Mouse (Mus musculus) adrenal gland, adult 2 months (tissue): ENCODE results near the gene Ptpn4. TPM values are rescaled to one million over a fixed set of nuclear protein-coding genes. Genes with fewer than 3 reads are reported as not detected.

Experiments used
- DNase-seq: peaks from one replicate; pipeline ENCODE4 v3.0.0; 2021
- polyA plus RNA-seq: library from polyadenylated mRNA; depleted of rRNA; stranded (reverse); fragments of >200 nt; gene quantifications from 2 replicates; pipeline ENCODE4 v1.2.3, GENCODE M21; 2012
- total RNA-seq, 2 experiments: library from RNA; stranded (reverse); gene quantifications; 2 replicates each; pipeline ENCODE4 v1.2.3; 2021

Ptpn4 gene
- total and polyA plus RNA-seq, 3 experiments, result 4.9 to 40.8 (median 25.6) TPM

DNA sequence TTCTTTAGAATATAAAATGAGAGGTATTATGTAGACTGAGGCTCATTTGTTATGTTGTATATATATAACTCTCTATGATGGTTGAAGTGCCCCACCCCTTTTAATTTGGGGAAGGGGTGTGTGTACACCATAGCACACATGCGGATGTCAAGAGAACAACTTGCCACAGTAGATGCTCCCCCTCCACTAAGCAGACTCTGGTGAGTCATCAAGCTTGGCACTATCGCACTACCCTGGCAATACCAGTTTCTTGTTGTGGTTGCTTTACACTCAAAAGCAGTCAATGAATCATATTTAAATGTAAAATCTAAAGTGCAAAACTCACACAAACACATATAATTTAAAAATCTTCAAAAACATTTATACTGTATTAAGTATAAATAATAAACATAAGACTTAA is 31.4 kb downstream of the Ptpn4 start:
- DNase-seq, result peak; percentile 43

DNA sequence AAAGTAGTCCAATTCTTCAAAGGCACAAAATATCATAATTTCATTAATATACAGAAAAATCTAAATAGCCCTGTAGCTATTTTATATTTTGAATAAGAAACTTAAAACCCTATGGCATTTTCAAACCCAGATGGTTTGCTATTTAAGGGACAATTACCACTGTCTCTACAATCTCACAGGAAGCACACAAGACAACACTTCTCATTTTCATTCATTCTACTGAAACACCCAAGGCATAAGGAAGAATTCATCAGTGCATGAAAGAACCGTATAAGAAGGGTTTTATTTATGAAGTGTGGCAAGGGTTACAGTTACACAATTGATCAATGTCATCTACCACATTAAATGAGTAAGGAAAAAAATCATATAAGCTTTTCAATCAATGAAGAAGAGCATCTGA is 32.8 kb downstream of the Ptpn4 start:
- no peak for DNase-seq

DNA sequence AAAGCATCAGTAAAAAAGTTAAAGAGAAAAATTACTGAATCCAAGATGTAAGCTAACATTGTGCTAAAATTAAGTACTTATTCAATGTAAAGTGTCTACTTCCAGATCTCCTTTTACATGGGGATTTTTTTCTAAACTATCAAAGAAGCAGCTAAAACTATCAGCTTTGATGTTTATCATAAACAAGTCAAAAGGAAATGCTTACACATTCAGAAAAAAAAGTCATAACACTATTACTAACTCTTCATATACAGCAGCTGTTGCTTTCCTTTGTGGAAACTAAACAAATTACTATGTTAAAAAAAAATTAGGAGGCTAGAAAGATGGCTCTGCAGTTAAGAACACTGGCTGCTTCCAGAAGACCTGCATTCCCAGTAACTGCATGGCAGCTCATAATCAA is 42.2 kb downstream of the Ptpn4 start:
- DNase-seq, result no peak

DNA sequence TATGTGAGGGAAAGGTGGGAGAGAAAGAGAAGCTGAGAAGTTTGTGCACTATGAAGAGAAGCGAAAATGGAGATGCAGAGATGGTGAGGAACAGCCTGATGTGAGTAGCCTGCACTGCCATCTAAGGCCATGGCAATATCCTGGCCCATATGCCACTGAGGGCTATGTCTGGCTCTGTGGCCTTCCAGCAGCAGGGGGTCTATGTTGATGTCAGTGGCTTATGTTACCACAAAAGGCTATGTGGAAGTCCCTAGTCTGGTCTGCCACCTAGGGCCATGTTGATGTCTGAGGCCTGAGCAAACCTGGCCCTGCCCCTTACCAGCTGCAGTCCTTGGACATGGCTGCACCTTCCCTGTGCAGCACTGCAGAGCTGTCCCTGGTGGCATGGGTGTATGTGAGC is 43.1 kb downstream of the Ptpn4 start:
- no peak for DNase-seq

DNA sequence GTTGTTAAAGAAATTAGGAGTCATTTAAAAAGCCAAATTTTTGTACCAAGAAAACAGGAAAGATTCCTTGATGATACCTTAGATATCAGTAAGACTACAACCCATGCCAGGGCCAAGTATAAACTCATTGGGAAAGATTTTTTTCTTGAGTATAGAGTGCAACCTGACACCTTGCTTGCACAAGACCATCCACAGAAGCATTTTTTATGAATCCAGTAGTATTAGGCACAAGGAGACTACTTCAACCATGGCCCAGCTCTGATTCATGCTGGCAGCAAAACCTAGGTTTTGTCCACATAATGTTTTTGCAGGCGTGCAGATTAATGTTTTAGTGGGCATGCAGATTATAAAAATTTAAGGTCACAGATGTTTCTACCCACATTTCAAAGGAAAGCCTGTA is 46.8 kb downstream of the Ptpn4 start:
- DNase-seq, result no peak

DNA sequence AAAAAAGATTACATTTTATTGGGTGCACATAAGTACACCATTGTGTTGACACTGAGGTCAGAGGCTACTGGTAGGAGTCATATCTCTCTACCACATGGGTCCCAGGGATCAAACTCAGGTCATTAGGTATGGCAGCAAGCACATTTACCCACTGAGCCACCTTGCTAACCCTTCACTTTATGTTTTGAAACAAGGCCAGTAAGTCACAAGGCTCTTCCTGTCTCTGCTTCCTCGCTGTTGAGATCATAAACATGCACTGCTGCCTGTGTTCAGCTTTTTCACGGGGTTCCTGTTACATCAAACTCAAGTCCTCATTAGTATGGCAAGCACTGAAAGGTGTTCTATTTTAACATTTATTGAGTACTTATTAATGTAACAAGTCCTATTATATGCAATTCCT is 61.5 kb downstream of the Ptpn4 start:
- no peak for DNase-seq

DNA sequence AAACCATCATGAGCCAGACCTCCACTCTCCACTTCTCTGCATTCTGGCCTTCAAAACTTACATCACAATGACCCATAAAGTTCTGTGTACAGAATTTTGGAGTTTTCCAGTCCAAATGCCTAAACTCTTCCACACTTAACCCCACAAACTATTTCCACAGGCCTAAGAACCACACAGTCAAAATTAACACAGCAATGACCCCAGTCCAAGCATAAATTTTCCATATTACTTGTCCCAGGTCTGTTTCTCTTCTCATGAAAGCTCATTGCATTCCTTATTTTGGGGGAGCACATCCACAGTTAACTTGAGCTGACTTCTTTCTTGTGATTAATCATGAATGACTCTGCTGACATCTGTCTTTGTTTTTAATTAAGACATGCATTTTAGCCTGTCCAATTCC is 101.7 kb downstream of the Ptpn4 start:
- DNase-seq, result no peak

DNA sequence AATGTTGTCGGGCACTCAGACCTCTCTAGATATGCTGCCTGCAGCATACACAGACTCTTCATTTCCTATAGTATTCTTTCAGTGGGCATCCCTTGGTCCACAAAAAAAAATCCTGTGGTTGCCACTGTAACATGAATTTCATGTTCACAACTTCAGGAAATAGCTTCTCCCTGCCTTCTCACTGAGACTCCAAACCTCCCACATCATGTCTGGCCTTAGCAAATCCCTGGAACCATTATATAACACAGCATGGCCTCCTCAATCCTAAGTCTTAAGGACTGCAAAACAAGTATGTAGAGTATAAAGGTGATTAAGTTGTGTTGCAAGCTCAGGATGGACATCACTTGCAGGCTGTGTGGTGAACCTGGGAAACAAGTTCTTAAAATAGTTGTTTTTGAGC is 102.6 kb downstream of the Ptpn4 start:
- no peak for DNase-seq

DNA sequence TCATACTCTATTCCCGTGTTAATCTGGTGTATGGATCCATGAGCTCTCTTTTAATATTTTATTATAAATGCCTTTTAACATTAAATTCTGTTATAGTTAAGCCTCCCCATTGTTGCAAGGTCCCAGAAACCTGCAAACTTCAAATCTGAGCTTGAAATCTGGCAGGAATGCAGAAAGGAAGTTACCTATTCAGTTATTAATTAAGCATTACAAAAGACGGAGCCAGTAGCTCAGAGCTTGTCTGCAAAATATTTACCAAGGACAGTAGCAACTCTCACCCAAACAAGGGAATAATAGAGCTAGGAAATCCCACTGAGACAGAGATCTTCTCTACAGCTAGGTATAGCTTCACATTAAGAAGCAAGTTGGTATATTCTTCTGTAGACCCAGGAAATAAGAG is 106.2 kb downstream of the Ptpn4 start:
- DNase-seq, result no peak

DNA sequence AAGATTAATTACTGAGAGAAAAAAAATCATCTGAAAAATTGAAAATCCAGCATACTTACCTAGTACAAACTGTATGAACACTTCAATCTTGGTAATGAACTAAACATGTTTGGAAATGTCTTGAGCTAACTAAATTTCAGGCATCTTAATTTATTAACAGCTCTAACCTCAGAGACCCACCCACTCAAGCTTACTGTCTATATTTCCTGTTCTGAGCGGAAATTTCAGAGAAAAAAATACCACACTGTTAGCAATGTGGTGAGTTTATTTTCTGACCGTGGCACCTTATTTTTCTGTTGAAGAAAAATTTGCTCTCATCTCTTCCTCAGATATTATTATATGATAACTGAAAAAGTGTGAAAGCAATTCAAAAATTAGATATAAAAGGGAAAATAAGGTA is 124.4 kb downstream of the Ptpn4 start:
- no peak for DNase-seq

DNA sequence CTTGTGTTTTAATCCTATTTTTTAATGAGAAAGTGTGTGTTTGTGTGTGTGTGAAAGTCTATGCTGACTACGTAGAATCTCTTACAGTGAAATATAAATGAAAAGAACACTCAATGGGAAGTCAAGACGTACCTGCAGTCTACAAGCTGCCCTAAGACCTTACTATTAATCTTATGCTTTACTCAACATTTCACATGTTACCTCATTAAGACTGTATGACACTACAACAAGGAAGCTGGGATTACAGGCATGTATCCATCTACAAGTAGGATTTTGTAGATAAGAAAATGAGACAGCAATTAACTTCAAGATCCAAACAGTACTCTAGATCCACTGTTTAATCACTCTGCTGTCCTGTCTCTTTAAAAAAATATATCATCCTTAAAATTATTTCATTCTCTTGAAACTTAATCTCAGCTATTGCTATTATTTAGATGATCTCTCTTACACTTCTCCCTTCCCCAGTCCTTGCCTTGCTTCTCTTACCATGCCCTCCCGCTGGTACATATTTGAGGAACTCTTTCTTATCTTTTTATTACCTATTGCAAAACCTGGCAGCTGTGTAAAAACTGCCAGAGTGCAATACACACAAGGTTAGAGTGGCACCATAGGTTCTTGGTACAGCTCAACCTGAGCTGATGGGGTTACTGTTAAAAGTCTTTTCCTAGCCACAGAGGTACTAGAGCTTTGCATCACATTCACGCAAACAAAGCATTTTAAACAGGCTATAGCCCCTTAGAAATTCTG is 130.8 kb downstream of the Ptpn4 start:
- no peak for DNase-seq

DNA sequence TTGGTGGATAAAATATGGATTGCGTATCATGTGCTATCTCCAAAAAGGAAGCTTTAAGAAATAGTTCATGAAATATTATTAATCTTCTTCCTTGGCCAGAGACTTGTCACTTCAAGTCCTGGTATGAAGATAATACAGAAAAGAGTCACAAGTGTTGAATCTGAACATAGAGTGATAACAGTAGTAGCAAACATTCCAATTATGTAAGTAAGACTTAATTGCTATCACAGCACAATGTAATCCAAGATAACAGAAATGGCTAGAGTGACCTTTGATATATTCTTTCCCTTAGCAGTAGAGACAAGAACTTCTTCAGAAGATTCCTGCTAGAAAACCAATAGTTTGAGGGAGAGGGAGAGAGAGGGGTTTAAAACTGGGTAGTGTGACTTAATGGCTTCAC is 140.6 kb downstream of the Ptpn4 start:
- no peak for DNase-seq

DNA sequence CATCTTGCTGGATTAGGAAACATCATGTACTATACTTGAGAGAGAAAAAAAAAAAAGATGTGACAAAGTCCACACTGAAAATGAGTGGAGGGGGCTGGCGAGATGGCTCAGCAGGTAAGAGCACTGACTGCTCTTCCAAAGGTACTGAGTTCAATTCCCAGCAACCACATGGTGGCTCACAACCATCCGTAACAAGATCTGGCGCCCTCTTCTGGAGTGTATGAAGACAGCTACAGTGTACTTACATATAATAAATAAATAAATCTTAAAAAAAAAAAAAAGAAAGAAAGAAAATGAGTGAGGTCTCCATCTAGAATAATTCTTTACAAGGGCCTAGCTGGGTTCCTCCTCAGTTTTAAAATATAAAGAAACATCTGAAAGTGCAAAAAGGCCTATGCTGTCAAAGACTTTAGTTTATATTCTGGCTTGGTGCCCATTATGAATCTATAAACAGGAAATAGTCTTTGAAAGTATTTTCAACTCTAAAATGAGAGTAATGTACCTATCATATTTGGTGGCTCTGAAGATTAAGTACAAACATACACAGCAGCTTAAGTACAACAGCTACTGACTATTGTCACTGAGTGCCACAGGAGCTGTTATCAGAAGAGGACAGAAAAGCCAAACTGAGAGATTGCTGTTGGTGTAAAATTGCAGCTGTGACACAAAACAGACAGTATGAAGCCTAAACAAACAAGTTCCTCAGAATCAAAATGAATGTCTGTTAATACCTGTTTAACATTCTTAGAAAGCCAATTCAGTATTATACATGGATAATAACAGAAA is 151.4 kb downstream of the Ptpn4 start:
- no peak for DNase-seq

DNA sequence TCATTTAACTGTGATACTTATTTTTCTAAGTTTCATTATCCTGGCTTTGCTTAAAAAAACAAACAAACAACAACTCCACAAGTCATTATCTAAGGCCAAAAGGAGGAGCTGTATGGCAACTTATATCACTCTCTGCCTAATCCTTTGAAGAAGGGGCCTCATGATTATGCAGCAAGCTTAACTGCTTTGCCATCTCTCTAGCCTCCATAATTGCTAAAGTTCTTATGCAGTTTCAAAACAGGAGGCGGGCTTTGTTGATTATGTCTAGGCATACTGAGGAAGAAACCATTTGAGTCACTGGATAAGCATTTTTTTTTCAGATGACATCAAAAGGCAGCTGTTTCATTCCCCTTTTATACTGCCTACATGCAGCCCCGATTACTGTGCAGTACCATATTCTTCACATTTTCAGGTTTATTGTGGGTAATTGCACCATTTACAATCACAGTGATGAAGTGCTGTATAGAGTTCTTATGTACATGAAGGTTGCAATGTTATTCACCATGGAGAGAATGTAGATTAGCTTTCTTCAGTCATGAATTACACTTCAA is 155.7 kb downstream of the Ptpn4 start:
- no peak for DNase-seq

DNA sequence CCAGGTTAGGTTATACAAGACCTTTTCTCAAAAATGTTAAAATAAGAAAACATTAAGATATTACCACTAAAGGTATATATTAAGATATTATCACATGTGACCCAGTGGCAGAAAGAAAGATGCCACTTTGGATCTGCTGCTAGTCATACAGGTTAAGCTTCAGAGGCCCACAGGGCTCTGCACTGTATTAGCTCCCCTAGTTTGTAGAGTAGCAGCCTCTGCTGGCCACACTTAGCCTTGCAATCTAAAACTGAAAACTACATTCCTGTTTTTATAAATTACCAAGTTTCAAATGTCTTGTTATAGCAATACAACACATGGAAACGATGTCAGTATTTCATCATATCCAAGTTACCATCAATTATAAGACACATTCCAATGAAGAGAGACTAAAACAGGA is 162.4 kb downstream of the Ptpn4 start:
- DNase-seq, result peak; percentile 26

DNA sequence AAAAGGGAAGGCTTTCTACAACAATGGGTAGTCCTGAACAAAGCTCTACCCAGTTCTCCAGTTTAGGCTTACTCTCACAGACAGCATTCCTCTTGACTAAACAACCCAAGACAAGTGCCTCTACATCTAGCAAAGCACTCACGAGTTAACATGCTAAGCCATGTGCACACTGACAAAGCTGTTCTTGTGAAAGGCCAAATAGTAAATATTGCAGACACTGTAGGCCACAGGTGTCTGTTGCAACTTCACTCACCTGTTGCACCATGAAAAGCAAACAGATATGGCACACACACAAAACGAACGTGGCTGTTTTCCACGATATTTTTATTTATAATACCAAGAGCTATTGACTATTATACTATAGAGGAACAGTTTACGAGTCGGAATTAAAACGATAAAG is 170.5 kb downstream of the Ptpn4 start:
- no peak for DNase-seq

DNA sequence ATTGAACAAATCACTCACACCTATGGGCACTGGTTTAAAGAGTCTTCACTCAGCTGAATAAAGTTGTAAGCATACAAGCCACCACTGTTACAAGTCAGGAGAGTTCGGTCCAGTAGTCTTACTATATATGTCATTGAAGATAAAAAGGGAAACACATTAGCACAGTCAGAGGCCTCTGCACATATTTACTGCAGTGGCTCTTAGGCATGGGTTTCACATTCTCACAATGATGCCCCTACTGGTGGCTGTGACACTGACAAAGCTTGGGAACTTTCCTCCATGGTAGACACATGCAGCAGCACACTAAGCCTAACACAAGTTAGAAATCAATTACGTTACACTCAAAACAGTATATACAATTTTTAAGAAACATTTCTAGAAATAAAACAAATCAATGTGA is 183.1 kb downstream of the Ptpn4 start:
- DNase-seq, result no peak

DNA sequence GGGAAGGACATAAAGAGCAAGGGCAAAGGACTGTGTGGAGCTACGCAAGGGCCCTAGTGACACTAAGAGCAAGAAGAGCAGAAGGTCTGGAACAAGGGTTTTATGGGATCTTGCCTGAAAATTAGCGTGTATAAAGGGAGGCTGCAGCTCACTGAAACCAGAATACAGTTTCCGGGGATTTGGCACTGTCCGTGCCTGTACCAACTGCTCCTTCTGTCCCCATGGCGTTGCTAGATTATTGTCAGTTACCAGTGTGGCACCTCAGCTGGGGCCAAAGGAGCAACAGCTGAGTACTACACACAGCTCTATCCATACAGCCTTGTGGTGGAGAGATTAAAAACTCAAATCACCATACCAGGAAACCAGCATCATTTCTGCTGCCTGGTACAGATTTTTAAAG is 187.0 kb downstream of the Ptpn4 start:
- DNase-seq, result no peak

DNA sequence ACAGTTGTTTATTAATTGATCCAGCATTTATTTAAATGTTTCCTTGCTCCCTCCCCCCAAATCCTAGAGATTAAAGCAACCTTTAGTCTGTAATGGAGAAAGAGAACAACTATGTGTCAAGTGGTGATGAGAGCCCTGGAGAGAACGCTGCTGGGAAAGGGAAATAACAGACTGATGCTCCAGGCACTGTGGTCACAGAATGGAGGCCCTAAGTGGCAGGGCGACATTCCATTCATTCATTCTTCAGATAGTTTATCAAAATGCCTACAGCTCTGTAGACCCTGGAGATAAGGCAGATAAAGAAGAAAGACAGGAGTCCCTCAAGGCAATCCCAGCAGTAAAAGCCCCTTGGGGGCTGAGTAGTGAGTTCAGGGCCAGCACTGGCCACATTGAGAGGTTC is 187.8 kb downstream of the Ptpn4 start:
- no peak for DNase-seq

DNA sequence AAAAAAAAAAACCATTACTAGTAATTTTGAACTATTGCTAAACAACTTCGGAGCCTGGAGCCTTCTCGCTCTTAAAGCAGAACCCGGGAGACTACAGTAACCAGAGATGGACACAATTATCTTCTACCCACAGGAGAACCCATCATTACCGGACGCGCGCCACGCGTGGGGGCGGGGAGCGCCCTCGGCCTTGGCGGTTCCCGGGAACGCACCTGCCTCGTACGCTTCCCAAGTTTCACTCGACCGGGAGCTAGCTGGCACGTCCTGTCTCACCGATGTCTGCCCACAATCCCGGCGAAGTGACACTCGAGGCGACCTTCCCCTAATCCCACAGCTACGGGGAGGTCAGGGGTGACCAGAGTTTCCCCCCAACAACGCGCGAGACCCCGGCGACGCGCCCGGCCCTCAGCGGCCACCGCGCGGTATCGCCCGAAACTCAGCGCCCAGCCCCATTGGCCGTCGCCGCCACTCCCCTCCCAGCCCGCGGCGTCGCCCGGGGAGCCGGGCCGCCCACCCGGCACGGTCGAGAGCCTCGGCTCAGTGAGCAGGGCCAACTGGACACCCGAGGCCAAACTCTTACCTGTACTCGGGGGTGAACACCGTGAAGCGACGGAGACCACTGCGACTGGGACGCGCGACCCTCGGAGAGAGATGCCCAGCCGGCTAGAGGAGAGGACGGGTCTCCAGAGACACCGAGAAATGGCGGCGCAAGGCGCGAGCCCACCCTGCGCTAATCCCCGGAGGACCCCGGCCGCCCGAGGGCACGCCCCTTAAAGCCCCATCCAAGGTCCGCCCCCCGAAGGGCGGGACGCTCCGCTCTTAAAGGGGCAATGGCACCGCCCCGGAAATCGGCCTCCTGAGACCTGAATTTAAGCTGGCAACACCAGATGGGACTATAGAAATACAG is 189.0 kb downstream of the Ptpn4 start, which contains the start of gene Epb41l5:
Gene Epb41l5, minus strand, starts transcription at position 796 of the 907 bp plus-strand sequence.
- DNase-seq, result peak; percentile 90

DNA sequence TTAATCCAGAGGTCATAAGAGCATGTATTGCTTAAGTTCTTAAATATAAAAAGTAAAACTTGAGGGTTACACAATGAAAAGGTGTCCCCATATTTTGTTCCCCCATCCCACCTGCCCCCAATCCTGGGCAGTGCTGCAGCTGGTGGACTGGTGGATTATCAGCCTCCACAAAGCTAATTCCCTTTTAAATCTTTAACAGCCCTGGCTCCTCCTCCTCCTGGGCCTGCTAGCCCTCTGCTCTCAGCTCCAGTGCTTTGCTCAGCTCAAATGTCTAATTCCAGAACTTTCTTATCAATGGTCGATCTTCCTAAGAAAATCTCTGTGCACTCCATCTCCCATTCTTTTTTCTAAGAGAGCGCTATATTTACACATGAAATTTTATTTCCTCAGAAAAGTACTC is 191.1 kb downstream of the Ptpn4 start:
- no peak for DNase-seq

DNA sequence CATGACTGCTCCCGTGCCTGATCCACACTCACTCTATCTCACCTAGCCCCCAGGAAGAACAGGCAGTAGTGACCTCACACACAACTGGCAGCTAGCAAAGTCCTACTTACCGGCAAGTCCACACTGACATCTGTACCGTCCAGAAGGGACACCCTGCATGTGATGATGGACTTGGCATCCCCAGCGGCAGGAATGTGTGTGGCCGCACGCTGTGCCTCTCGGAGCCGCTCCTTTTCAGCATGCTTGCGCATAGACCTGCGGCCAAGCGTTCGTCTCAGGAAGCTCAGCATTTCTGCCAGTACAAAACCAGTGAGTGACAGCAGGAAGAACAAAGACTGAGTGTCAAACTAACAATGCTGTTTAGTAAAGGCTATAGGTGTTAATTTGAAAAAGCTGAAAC is 195.0 kb downstream of the Ptpn4 start:
- no peak for DNase-seq
